Mouse (Mus musculus) spleen, adult 2 months (tissue): ENCODE data around the gene Atg10.

ENCODE experiments used
- CTCF ChIP-seq: fragments of 200-500 bp; IDR thresholded peaks from 2 replicates; pipeline ENCODE4 v1.5.1; 2011; ENCODE audit warnings: mild to moderate bottlenecking, inconsistent platforms; ENCODE audit not compliant: insufficient read depth, insufficient read length, insufficient replicate concordance; ENCODE audit errors: extremely low read depth
- POLR2A ChIP-seq: fragments of 200-500 bp; IDR thresholded peaks from 2 replicates; pipeline ENCODE4 v1.6.1; 2011; ENCODE audit warnings: low read depth, low read length, inconsistent platforms

- TF ChIP-seq POLR2A (no peak), CTCF (no peak)
These were observed 235.5 kb downstream of the Atg10 start for GRCm38 (mm10) chr13:90988226-90988625.
